Mouse (Mus musculus) embryonic fibroblast, embryonic 13.5 days (primary cell): ENCODE data around the gene Chd6. TPM values are rescaled to one million over a fixed set of nuclear protein-coding genes. Genes with fewer than 3 reads are reported as not detected.

ENCODE experiments used
- H3K27ac ChIP-seq: 2 replicates; pipeline ENCODE4 v1.5.1; 2012; ENCODE audit warnings: low read length, control low read depth, inconsistent platforms; ENCODE audit not compliant: insufficient read depth
- H3K4me1 ChIP-seq: 2 replicates; pipeline ENCODE4 v1.6.1; 2011; ENCODE audit warnings: low read length; ENCODE audit not compliant: control insufficient read depth, insufficient read depth
- H3K4me3 ChIP-seq: 2 replicates; pipeline ENCODE4 v1.5.1; 2011; ENCODE audit warnings: mild to moderate bottlenecking, control low read depth, low read length; ENCODE audit not compliant: insufficient read depth
- CTCF ChIP-seq: IDR thresholded peaks from 2 replicates; pipeline ENCODE4 v1.5.1; 2011; ENCODE audit warnings: mild to moderate bottlenecking, control low read depth, low read length, moderate library complexity, borderline replicate concordance; ENCODE audit not compliant: insufficient read depth
- POLR2A ChIP-seq: IDR thresholded peaks from 2 replicates; pipeline ENCODE4 v1.6.1; 2011; ENCODE audit warnings: low read depth, mild to moderate bottlenecking, control low read depth, low read length, moderate library complexity
- polyA plus RNA-seq: library from polyadenylated mRNA; stranded (reverse); fragments of >200 nt; gene quantifications from 2 replicates; pipeline ENCODE4 v1.2.4, GENCODE M21; 2011; ENCODE audit warnings: low read depth; ENCODE audit not compliant: missing spikeins, insufficient read length

Chd6 gene
- polyA plus RNA-seq, 1 experiment, result 40.2 TPM

DNA sequence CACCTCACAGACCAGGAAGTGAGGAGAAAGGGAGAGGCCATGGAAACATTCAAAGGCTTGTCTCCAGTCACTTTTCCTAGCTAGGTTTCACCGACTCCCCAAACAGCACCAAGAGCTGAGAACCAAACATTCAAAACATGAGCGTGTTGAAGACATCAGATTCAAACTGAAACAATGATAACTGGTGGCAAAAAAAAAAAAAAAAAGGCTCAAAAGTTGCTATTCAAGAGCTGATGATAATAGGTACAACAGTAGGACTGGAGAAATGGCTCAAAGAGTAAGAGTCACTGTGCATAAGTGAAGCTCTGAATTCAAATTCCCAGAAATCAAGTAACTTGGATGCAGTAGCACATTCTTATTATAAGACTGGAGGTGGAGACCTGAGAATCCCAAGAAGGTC, 30.3 kb downstream of the Chd6 start:
- Histone ChIP-seq H3K4me1 (no peaks in the 10 kb centered on the region), H3K27ac (no peak overlapping the region), H3K4me3 (no peak overlapping the region)
- no peak for TF ChIP-seq POLR2A

DNA sequence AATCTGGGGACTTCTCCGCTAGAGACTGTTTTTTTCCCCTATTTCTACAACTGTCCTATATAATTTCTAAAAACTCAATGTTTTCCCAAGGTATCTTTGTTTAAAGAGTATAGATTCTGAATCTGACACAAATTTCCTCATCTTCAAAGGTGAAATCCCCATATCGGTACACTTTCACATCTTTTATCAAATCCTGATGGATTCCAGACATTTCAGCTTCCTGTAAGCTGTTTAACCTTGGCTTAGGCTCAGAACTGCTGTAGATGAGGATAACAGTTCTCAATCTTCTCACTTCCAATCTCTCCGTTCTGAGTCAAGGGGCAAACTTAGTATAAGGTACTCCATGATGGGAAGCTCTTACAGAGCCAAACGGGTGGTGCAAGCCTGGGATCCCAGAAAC, 32.6 kb downstream of the Chd6 start:
- TF ChIP-seq CTCF, result no peak
- TF ChIP-seq POLR2A, result no peak
- no peaks in the 10 kb centered on the region for H3K4me1 ChIP-seq
- no peak overlapping the region for H3K27ac ChIP-seq
- no peak overlapping the region for H3K4me3 ChIP-seq

DNA sequence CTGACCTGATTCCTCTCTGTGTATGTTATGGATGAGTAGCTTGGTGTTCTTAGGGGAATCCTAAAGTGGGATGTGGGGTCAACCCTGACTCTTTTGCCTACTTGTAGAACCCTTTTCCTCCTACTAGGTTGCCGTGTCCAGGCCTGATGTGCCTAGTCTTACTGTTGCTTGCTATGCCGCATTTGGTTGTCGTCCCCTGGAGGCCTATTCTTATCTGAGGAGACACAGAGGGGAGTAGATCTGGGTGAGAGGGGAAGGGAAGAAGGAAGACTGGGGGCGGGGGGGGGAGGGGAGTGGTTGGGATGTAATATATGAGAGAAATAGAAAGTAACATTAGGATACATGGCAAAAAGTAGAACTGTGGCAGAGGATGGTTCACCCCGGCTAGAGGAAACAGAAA, 33.3 kb downstream of the Chd6 start:
- Histone ChIP-seq H3K27ac (no peak overlapping the region), H3K4me3 (no peak overlapping the region), H3K4me1 (no peaks in the 10 kb centered on the region)
- TF ChIP-seq CTCF (no peak), POLR2A (no peak)

DNA sequence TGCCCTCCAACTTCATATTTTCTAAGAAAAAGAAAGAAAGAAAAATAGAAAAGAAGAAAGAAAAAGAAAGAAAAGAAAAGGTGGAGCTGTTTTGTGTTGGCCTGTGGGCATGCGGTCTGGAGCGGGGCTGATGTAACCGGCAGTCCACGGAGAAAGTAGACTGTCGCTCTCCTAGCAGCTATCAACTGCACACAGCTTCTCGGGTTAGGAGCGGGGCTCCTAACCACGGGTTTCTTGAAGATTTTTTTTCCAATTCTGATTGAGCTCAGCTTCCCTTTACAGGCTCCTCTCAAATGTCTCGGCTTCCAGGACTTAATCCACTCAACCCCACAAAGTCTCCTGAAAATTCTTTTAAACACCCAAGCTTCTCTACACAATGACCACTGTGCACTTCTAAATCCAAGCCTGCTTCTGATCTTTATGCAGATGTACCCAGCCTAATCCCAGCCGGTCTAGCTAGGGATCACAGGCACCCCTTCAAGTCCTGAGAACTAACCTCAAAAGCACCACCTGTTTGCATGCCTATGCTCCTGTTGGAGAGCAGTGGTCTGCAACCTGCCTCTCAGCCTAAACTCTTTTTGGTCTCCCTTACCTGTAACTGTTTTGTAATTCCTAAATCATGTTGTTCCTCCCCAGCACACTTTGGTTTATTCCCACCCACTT, 42.6 kb downstream of the Chd6 start:
- no peaks in the 10 kb centered on the region for H3K4me1 ChIP-seq
- no peak overlapping the region for H3K27ac ChIP-seq
- no peak for TF ChIP-seq CTCF
- TF ChIP-seq POLR2A, result no peak
- H3K4me3 ChIP-seq, result no peak overlapping the region

DNA sequence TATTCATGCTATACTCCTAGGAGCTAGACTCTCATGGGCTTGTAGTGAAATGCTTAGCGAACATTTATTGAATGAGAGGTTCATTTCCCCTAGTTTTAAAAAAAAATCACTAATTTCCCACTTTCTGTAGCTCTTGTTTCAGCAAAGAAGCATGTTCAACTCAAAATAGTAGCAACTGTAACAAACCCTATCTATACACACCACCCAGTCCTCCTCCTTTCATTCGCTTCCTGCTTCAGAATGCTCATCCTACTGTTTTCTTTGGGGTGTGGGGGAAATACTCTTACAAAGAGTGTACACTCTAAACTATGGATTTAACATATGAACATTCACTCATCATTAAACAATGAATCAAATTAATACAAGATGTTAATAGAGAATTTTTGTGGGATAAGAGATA, 43.3 kb downstream of the Chd6 start:
- no peak overlapping the region for H3K27ac ChIP-seq
- no peak for TF ChIP-seq POLR2A
- no peak for TF ChIP-seq CTCF
- H3K4me1 ChIP-seq, result no peaks in the 10 kb centered on the region

DNA sequence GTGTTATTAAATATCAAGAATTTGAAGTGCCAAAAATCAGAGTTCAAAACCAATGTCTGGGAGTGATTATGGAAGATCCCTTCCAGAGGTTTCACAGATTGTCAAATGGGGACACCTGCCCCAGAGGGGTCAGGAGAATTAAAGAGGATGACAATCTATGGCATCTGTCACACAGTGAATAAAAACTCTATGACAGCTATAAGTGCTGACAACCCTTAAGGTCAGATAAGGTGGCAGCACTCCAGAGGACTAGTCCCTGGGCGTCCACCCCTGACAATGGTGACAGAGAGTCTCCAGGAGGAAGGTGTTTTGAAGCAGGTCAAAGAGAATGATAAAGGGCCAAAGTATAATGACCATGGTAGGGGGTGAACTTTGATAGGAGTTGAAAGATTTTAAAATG, 44.0 kb downstream of the Chd6 start:
- no peak overlapping the region for H3K4me3 ChIP-seq
- no peak for TF ChIP-seq CTCF
- no peak for TF ChIP-seq POLR2A
- no peak overlapping the region for H3K27ac ChIP-seq
- no peaks in the 10 kb centered on the region for H3K4me1 ChIP-seq

More for the DNA sequence above, 43.3 kb downstream of the Chd6 start:
- H3K4me3 ChIP-seq, result no peak overlapping the region

DNA sequence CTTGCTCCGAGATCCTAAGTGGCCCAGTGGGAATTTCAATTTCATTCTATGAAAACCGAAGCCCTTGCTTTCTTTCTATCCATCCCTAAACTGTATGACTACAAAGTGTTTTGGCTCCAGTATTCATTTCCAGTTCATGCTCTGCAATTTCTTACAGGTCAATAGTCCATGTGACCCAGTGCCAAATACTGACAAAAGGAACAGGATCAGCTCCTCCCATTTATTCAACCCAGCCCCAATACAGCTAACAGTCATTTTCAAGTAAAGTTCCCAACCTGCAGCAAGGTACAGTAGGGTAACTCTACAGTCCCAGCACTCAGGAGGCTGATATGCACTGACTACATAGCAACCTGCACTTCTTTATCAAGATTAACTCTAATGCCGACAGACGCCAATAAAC, 50.0 kb downstream of the Chd6 start:
- TF ChIP-seq POLR2A, result no peak
- TF ChIP-seq CTCF, result no peak
- Histone ChIP-seq H3K27ac (no peak overlapping the region), H3K4me1 (no peaks in the 10 kb centered on the region), H3K4me3 (no peak overlapping the region)

DNA sequence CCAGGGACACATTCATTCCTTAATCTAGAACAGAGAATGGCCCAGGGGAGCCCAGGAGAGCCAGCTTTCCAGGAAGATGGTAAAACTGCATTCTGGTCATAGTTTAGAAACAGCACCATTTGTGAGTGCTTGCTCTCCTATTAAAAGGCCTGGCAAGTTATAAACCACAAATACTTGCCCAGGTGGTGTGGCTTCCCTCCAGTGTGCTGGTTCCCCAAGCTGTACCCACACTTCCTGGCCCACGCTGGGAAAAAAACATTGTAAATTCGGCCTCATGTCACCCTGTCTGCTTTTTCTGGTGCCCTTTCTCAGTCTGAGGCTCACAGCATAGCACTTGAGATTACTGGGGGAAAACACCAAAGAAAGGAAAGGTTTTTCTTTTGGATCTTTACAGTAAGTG, 55.1 kb downstream of the Chd6 start:
- Histone ChIP-seq H3K4me3 (no peak overlapping the region), H3K4me1 (no peaks in the 10 kb centered on the region; the same call in 1 of the 2 replicates), H3K27ac (no peak overlapping the region)
- no peak for TF ChIP-seq POLR2A
- no peak for TF ChIP-seq CTCF

DNA sequence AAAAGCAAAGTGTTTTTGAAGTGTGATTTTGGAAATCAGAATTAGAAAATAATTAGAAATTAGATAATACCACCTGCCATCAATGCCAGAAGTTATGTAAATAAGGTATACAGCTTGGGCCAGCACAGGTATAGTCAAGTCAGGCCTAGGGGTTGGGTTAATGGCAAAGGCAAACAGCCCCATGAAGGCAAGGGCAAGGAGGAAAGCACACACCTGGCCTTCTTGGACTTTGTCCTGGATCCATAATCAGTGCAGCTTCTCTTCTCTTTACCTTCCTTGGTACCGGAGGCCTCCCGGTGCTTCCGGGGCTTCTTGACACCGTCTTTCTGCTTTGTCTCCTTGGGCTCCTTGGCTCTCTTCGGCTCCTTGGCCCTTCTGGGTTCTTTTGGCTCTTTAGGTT, 56.7 kb downstream of the Chd6 start:
- no peak overlapping the region for H3K4me3 ChIP-seq
- TF ChIP-seq POLR2A, result no peak
- TF ChIP-seq CTCF, result no peak

DNA sequence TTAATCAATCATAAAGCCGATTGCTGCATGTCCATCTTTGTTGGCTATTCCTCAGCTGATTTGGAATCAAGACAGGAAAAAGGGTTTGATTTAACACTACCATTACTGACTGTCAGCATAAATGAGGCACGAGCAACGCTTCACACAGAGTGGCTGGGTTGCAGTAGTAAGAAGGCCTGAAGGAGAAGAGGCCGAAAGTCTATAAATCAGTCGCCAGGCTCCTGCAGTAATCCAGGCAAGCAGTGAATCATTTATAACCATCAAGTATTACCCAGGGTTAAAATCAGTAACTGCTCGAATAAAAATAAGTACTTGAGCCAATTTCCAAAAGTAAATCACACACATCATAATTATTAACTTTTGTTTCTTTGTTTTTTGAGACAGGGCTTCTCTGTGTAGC, 59.4 kb downstream of the Chd6 start:
- H3K27ac ChIP-seq, result no peak overlapping the region
- TF ChIP-seq POLR2A (no peak), CTCF (no peak)
- no peaks in the 10 kb centered on the region; the same call in 1 of the 2 replicates for H3K4me1 ChIP-seq
- H3K4me3 ChIP-seq, result no peak overlapping the region

More for the DNA sequence above, 56.7 kb downstream of the Chd6 start:
- Histone ChIP-seq H3K4me1 (no peaks in the 10 kb centered on the region; the same call in 1 of the 2 replicates), H3K27ac (no peak overlapping the region)

DNA sequence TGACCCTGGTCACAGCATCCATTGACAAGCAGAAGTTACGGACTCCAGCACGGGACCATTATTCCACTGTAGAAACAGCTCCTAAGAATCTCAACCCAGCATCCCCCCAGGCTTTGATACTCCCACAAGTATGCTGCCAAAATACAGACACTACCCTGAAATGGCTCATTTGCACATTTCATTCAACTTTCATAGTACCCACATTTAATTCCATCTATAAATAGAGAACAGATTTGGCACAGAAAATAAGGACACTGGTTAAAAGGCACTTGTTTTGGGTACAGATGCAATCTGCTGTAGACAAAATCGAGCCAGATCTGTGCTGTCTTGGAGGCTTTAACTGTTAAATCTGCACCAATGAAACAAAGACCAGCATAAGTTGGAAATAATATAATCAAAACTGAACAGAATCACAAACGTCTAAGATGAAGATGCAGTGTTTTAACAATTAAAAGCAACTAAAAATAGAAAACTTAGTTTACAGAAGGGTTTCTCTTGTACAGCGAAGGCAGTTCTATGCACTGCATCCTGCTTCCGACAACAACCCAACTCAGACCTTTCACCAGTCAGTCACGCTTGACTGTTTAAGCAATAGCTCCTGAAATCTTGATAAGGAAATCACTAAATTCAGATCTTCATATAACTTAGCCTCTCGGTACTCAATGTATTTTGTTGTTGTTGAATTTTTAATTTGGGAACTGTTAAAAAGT, 64.2 kb downstream of the Chd6 start:
- no peaks in the 10 kb centered on the region for H3K4me1 ChIP-seq
- no peak overlapping the region for H3K27ac ChIP-seq
- TF ChIP-seq POLR2A (no peak), CTCF (no peak)
- H3K4me3 ChIP-seq, result no peak overlapping the region
